Mouse (Mus musculus): ENCODE data around the gene 1600002K03Rik.

1600002K03Rik gene

GRCm38 (mm10) chr10:80153713-80154112 is 19.0 kb upstream of the 1600002K03Rik start:
- no peak for DNase-seq (ENCODE audit: low read depth, low spot score)

GRCm38 (mm10) chr10:80154384-80154783 is 18.4 kb upstream of the 1600002K03Rik start:
- DNase-seq (ENCODE audit: low read depth, low spot score), result no peak

- DNase-seq (ENCODE audit: low read depth, low spot score), result no peak
Observed at GRCm38 (mm10) chr10:80155277-80155676, 17.5 kb upstream of the 1600002K03Rik start.

GRCm38 (mm10) chr10:80156002-80156751 is 16.6 kb upstream of the 1600002K03Rik start:
- DNase-seq (ENCODE audit: low read depth, low spot score), result peak; percentile 58

- no peak for DNase-seq (ENCODE audit: low read depth, low spot score)
Observed at GRCm38 (mm10) chr10:80156752-80157053, 16.0 kb upstream of the 1600002K03Rik start.

- DNase-seq (ENCODE audit: low read depth, low spot score), result no peak
Observed at GRCm38 (mm10) chr10:80157141-80157929, 15.4 kb upstream of the 1600002K03Rik start.

GRCm38 (mm10) chr10:80158307-80158986 is 14.3 kb upstream of the 1600002K03Rik start:
- peak; percentile 73 for DNase-seq (ENCODE audit: low read depth, low spot score)

- DNase-seq (ENCODE audit: low read depth, low spot score), result peak; percentile 68
Observed at GRCm38 (mm10) chr10:80159021-80159560, 13.7 kb upstream of the 1600002K03Rik start.

- DNase-seq (ENCODE audit: low read depth, low spot score), result peak; percentile 97
Observed at GRCm38 (mm10) chr10:80159561-80160454, 12.9 kb upstream of the 1600002K03Rik start.

GRCm38 (mm10) chr10:80160455-80161371 is 12.0 kb upstream of the 1600002K03Rik start:
- peak; percentile 93 for DNase-seq (ENCODE audit: low read depth, low spot score)

GRCm38 (mm10) chr10:80161522-80162242 is 11.1 kb upstream of the 1600002K03Rik start:
- peak; percentile 89 for DNase-seq (ENCODE audit: low read depth, low spot score)

- no peak for DNase-seq (ENCODE audit: low read depth, low spot score)
Observed at GRCm38 (mm10) chr10:80162243-80162608, 10.5 kb upstream of the 1600002K03Rik start.

- no peak for DNase-seq (ENCODE audit: low read depth, low spot score)
Observed at GRCm38 (mm10) chr10:80162716-80163299, 9.9 kb upstream of the 1600002K03Rik start.

GRCm38 (mm10) chr10:80163721-80164120 is 9.0 kb upstream of the 1600002K03Rik start:
- peak; percentile 96 for DNase-seq (ENCODE audit: low read depth, low spot score)

- peak; percentile 79 for DNase-seq (ENCODE audit: low read depth, low spot score)
Observed at GRCm38 (mm10) chr10:80164161-80164997, 8.4 kb upstream of the 1600002K03Rik start.

GRCm38 (mm10) chr10:80164998-80165344 is 7.8 kb upstream of the 1600002K03Rik start:
- peak; percentile 98 for DNase-seq (ENCODE audit: low read depth, low spot score)

- DNase-seq (ENCODE audit: low read depth, low spot score), result peak; percentile 63
Observed at GRCm38 (mm10) chr10:80165392-80166128, 7.2 kb upstream of the 1600002K03Rik start, which contains the start of gene Cirbp. Gene Cirbp, plus strand, starts transcription at chr10:80165985.

Data from 3T3-L1 (cell line).